Mouse (Mus musculus): ENCODE data around the gene Tbata.

Gene Tbata

GRCm38 (mm10) chr10:61162366-61162765 lies 9.4 kb upstream of the Tbata start:
- no peak for DNase-seq (ENCODE audit: low read depth, low spot score)

GRCm38 (mm10) chr10:61167333-61168096 lies 4.2 kb upstream of the Tbata start:
- DNase-seq (ENCODE audit: low read depth, low spot score) = no peak

- DNase-seq (ENCODE audit: low read depth, low spot score) = no peak
Observed at GRCm38 (mm10) chr10:61168393-61168792, 3.4 kb upstream of the Tbata start.

GRCm38 (mm10) chr10:61172496-61172895 lies 742 bp downstream of the Tbata start:
- DNase-seq (ENCODE audit: low read depth, low spot score) = no peak

GRCm38 (mm10) chr10:61174711-61175441 lies 3.1 kb downstream of the Tbata start:
- DNase-seq (ENCODE audit: low read depth, low spot score) = no peak

- no peak for DNase-seq (ENCODE audit: low read depth, low spot score)
Observed at GRCm38 (mm10) chr10:61175442-61176204, 3.9 kb downstream of the Tbata start.

- DNase-seq (ENCODE audit: low read depth, low spot score) = no peak
Observed at GRCm38 (mm10) chr10:61176221-61176790, 4.6 kb downstream of the Tbata start.

GRCm38 (mm10) chr10:61177751-61178150 lies 6.0 kb downstream of the Tbata start:
- no peak for DNase-seq (ENCODE audit: low read depth, low spot score)

- DNase-seq (ENCODE audit: low read depth, low spot score) = no peak
Observed at GRCm38 (mm10) chr10:61178687-61179086, 6.9 kb downstream of the Tbata start.

- DNase-seq (ENCODE audit: low read depth, low spot score) = no peak
Observed at GRCm38 (mm10) chr10:61179927-61180326, 8.2 kb downstream of the Tbata start.

- DNase-seq (ENCODE audit: low read depth, low spot score) = no peak
Observed at GRCm38 (mm10) chr10:61187001-61187400, 15.2 kb downstream of the Tbata start.

GRCm38 (mm10) chr10:61188010-61188409 lies 16.3 kb downstream of the Tbata start:
- DNase-seq (ENCODE audit: low read depth, low spot score) = no peak

- no peak for DNase-seq (ENCODE audit: low read depth, low spot score)
Observed at GRCm38 (mm10) chr10:61194611-61195010, 22.9 kb downstream of the Tbata start.

GRCm38 (mm10) chr10:61195216-61195615 lies 23.5 kb downstream of the Tbata start:
- no peak for DNase-seq (ENCODE audit: low read depth, low spot score)

- DNase-seq (ENCODE audit: low read depth, low spot score) = no peak
Observed at GRCm38 (mm10) chr10:61195718-61196291, 24.1 kb downstream of the Tbata start.

- DNase-seq (ENCODE audit: low read depth, low spot score) = peak; percentile 38
Observed at GRCm38 (mm10) chr10:61199566-61200213, 27.9 kb downstream of the Tbata start.

- DNase-seq (ENCODE audit: low read depth, low spot score) = no peak
Observed at GRCm38 (mm10) chr10:61200232-61200820, 28.6 kb downstream of the Tbata start.

- no peak for DNase-seq (ENCODE audit: low read depth, low spot score)
Observed at GRCm38 (mm10) chr10:61200998-61201397, 29.2 kb downstream of the Tbata start.

GRCm38 (mm10) chr10:61201596-61202318 lies 30.0 kb downstream of the Tbata start:
- no peak for DNase-seq (ENCODE audit: low read depth, low spot score)

- DNase-seq (ENCODE audit: low read depth, low spot score) = no peak
Observed at GRCm38 (mm10) chr10:61203930-61204329, 32.2 kb downstream of the Tbata start.

All from c-Kit-negative CD71-positive TER-119-positive erythroid progenitor cells, embryonic 14.5 days (primary cell).